Mouse (Mus musculus): ENCODE measurements around the gene Gpr84.

Gene Gpr84

GRCm38 (mm10) chr15:103335488-103336235 lies 25.2 kb upstream of the Gpr84 start:
- no peak for DNase-seq (ENCODE audit: low read depth, low spot score)

GRCm38 (mm10) chr15:103335040-103335439 lies 24.6 kb upstream of the Gpr84 start:
- no peak for DNase-seq (ENCODE audit: low read depth, low spot score)

GRCm38 (mm10) chr15:103334194-103334593 lies 23.8 kb upstream of the Gpr84 start:
- DNase-seq (ENCODE audit: low read depth, low spot score): peak; percentile 44

GRCm38 (mm10) chr15:103333738-103334137 lies 23.3 kb upstream of the Gpr84 start:
- DNase-seq (ENCODE audit: low read depth, low spot score): no peak

- DNase-seq (ENCODE audit: low read depth, low spot score): no peak
Observed at GRCm38 (mm10) chr15:103333081-103333615, 22.7 kb upstream of the Gpr84 start.

GRCm38 (mm10) chr15:103323455-103324247 lies 13.2 kb upstream of the Gpr84 start:
- peak; percentile 84 for DNase-seq (ENCODE audit: low read depth, low spot score)

GRCm38 (mm10) chr15:103323070-103323454 lies 12.7 kb upstream of the Gpr84 start:
- DNase-seq (ENCODE audit: low read depth, low spot score): no peak

GRCm38 (mm10) chr15:103322396-103322795 lies 12.0 kb upstream of the Gpr84 start:
- no peak for DNase-seq (ENCODE audit: low read depth, low spot score)

- peak; percentile 63 for DNase-seq (ENCODE audit: low read depth, low spot score)
Observed at GRCm38 (mm10) chr15:103321076-103321475, 10.7 kb upstream of the Gpr84 start.

- DNase-seq (ENCODE audit: low read depth, low spot score): no peak
Observed at GRCm38 (mm10) chr15:103318201-103318816, 7.9 kb upstream of the Gpr84 start.

- no peak for DNase-seq (ENCODE audit: low read depth, low spot score)
Observed at GRCm38 (mm10) chr15:103317731-103318130, 7.3 kb upstream of the Gpr84 start.

GRCm38 (mm10) chr15:103317120-103317519 lies 6.7 kb upstream of the Gpr84 start:
- no peak for DNase-seq (ENCODE audit: low read depth, low spot score)

- no peak for DNase-seq (ENCODE audit: low read depth, low spot score)
Observed at GRCm38 (mm10) chr15:103315979-103316776, 5.8 kb upstream of the Gpr84 start.

- peak; percentile 92 for DNase-seq (ENCODE audit: low read depth, low spot score)
Observed at GRCm38 (mm10) chr15:103315011-103315502, 4.6 kb upstream of the Gpr84 start.

GRCm38 (mm10) chr15:103314181-103314580 lies 3.8 kb upstream of the Gpr84 start:
- DNase-seq (ENCODE audit: low read depth, low spot score): no peak

GRCm38 (mm10) chr15:103313495-103314095 lies 3.2 kb upstream of the Gpr84 start:
- DNase-seq (ENCODE audit: low read depth, low spot score): peak; percentile 86

GRCm38 (mm10) chr15:103308876-103309580 lies 1.4 kb downstream of the Gpr84 start:
- DNase-seq (ENCODE audit: low read depth, low spot score): no peak

GRCm38 (mm10) chr15:103308056-103308875 lies 2.1 kb downstream of the Gpr84 start:
- DNase-seq (ENCODE audit: low read depth, low spot score): peak; percentile 73

GRCm38 (mm10) chr15:103307125-103307524 lies 3.3 kb downstream of the Gpr84 start:
- peak; percentile 95 for DNase-seq (ENCODE audit: low read depth, low spot score)

Measured in R1 (cell line).